Mouse (Mus musculus) lung, adult 18-20 months (tissue): ENCODE data around the gene Fgfr2.
A peak's percentile ranks its signal among the peaks of the same experiment; 100 is the strongest.

Source experiments
- DNase-seq, 2 experiments: peaks; one replicate each; pipeline ENCODE4 v3.0.0; 2022; ENCODE audit warnings: mixed read lengths in 2 of 2

Fgfr2 gene

GRCm38 (mm10) chr7:132380634-132381336, 742.4 kb downstream of the Fgfr2 start:
- no peak for DNase-seq

DNA sequence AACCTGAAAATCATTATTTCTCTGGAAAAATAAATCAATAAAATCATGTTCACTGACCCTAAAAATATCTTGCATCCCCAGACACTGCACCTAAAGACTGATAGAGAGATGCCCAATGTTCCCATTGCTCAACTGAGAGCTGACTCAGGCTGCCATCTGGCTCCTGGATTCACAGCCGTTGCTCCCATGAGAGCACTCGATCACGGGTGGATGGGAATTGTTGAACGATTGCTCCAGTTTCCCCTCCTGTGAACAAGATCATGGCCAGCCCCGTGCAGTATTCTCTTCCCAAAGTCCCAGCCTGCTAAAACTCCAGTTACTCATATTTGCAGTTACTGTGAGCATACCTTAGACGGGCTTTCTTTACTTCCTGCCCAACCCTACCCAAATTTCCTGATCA, 745.2 kb downstream of the Fgfr2 start:
- DNase-seq, result no peak

DNA sequence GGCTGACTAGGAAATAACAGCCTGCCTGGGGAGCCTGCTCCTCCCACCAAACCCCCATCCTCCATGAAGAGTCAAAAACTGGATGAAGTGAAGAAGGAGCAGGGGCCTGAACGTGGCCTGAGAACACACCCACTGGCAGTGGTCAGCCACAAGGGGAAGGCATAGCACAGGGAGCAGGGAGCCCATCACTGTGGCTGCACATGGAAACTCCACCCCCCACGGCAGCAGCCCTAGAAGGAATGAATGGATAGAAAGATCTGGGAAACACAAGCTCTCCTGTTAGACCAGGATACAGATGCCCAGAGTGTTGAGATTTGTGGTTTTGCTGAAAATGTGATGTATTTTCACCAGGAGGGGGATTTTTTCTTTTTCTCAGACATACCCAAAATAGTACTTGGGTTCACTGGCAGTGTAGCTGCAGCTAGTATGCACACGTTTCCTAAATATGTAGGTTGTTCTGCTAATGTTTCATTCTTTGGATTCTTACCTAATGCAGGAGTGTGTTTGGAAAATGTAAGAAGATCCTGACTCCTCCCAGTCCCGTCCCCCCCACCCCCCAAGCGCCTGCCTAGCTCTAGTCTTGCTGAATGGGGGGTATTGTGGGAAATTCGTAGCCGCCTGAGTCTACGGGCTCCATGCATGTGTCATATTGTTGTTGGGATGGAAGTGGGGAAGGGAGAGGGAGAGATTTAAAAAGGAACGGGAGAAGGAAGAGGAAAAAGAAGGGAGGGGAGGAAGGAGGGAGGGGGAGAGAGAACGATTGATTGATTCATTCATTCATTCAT, 749.4 kb downstream of the Fgfr2 start:
- DNase-seq, result no peak

GRCm38 (mm10) chr7:132372752-132373513, 750.2 kb downstream of the Fgfr2 start:
- no peak for DNase-seq

DNA sequence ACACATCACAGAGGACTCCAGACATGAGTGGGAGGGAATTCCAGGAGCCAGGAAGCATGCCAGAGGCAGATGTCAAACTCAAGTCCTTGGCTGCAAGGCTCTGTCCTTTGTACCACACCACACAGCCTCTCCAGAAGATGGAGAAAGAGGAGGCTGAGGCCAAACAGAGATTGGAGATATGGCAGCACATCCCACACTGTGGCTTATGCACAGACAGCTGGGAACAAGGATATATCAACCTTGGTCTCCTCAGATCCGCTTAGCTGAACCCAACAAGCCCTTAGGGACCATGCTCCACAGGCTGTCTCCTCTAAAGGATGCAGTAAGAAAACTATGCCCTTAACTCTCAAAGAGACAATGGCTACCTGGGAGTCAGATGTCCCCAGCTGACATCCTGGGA, 751.3 kb downstream of the Fgfr2 start:
- no peak for DNase-seq

- DNase-seq, result no peak
Measured at GRCm38 (mm10) chr7:132369784-132370183, 753.4 kb downstream of the Fgfr2 start.

DNA sequence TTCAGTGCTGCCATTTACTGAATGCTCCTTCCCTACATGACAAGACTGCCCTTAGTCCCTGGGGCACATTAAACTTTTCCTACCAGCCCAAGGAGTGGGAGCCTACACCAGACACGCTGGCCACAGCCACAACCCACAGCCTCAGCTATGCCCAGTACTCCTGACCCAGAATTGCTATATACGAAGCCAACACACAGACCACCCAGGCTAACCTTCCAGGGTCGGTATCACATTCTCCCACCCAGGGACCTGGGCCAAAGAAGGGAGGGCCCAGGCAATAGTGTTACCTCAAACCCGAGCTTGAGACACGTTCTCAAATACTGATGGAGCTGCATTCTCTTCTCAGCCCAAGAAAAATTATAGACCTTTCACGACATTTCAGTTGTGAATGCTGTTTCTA, 754.3 kb downstream of the Fgfr2 start:
- DNase-seq, result no peak

GRCm38 (mm10) chr7:132367344-132367743, 755.8 kb downstream of the Fgfr2 start:
- DNase-seq, result no peak

DNA sequence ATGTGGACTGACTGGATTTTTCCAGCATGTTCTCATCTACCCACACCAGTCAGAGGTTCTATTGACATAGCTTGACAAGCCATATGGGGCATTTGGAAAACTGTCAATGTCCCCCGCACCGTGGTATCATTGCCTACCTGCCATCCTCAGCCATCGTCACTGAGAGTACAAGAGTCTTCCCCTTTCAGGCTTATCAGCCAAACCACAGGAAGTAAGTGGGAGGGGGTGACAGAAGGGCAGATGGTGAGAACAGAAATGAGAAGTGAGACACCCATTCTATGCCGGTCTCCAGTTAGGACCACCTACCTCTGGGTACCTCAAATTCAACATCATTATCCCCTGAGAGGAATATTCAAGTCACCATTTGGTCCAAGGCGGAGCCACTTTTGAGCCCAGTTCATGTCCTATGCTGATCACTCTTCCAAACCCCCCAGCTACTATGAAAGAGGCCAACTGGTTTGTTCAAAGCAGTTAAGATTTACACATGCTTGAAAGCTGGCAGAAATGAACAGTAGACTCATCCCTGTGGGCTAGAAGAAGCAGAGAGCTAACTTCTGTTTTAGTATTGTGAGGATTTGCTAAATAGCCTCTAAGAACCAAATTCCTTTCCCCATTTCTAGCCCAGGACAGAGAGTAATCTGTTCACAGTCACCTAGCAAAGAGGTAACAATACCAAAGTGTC, 757.3 kb downstream of the Fgfr2 start:
- DNase-seq, result no peak

DNA sequence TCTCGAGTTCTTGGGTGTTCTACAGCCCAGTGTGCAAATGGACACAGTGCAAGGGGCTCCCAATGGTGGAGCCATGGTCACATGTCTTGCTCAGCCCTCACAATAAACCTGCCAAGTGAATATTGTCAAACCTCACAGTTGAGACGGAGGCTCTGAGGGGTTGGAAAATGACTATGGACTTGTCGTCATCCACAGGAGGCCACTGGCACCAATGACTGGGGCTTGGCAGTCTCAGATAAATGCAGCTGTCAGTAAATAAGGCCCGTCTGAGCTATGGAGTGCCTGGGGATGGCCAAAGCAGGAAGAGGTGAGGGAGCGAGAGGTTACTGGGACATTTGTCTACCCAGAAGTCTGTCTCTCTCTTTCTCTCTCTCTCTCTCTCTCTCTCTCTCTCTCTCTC, 758.0 kb downstream of the Fgfr2 start:
- DNase-seq, result no peak

GRCm38 (mm10) chr7:132364506-132364905, 758.6 kb downstream of the Fgfr2 start:
- no peak for DNase-seq

- no peak for DNase-seq
Measured at GRCm38 (mm10) chr7:132360336-132360735, 762.8 kb downstream of the Fgfr2 start.

DNA sequence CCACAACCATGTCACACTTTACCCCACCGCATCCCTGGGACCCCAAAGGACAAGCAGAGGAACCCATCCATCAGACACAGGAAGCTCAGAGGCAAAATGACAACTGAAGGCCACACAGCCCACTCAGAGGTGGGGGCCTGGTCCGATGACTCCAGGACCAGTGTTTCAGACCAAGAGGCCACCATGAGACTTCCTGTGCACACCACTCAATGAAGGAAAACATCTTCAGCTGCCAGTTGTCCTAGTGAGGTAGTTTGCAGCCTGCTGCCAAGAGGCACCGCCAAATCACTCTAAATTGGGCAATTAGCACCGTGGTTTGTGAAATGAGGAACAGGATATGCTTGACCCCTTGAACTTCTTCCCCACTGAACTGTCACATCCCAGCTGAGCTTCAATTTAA, 764.4 kb downstream of the Fgfr2 start:
- peak; percentile 29 to 41 for DNase-seq

- DNase-seq, result no peak
Measured at GRCm38 (mm10) chr7:132358250-132358649, 764.9 kb downstream of the Fgfr2 start.

DNA sequence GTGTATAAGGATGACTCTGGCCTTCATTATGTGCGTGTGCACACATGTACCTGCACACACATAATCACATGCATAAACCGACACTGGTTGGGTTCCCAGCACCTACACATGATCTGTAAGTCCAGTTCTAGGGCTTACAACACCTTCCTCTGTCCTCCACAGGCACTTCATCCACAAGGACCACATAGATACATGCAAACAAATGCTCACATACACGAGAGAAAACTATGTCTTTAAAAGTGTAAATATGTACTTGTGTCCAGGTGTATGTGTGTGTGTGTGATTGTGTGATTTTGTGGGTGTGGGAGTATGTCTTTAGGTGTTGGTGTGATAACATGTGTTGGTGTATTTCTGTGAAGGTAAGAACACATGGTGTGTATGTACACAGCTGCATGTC, 765.3 kb downstream of the Fgfr2 start:
- no peak for DNase-seq

GRCm38 (mm10) chr7:132356881-132357840, 766.0 kb downstream of the Fgfr2 start:
- no peak for DNase-seq

DNA sequence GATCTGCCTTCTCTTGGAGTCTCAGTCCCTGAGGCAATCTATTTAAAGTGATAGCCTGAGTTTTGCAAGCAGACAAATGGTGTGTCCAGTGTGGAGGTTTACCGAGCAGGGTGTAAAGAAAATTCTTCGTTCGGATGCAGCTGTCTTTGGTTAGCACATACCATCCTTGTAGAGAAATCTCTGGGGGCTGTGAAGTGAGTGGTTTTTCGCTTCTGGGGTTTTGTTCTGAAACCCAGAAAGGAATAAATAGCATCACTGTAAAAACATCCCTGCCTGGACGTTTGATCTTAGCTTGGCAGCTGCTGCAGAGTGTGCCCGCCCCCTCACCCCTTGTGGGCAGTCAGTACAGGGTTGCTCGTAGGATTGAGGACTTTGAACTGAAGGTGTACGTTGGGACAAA, 767.0 kb downstream of the Fgfr2 start:
- no peak for DNase-seq

DNA sequence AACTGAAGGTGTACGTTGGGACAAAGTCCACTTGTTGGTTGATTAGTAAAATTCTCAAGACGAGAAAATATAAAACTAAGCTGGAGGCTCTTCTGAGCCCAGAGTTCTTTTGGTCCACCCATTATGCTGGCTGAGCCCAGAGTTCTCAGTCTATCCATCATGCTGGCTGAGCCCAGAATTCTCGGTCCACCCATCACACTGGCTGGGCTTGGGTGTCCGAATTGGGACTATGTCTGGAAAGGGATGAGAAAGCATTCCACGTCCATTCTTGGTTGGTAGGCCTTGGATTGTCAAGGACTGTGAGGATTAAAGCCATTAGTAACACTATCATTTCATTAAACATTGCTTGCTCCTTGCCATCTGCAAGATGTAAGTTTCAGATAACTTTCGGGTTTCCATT, 767.4 kb downstream of the Fgfr2 start:
- no peak for DNase-seq

GRCm38 (mm10) chr7:132349075-132349572, 774.0 kb downstream of the Fgfr2 start:
- no peak for DNase-seq

DNA sequence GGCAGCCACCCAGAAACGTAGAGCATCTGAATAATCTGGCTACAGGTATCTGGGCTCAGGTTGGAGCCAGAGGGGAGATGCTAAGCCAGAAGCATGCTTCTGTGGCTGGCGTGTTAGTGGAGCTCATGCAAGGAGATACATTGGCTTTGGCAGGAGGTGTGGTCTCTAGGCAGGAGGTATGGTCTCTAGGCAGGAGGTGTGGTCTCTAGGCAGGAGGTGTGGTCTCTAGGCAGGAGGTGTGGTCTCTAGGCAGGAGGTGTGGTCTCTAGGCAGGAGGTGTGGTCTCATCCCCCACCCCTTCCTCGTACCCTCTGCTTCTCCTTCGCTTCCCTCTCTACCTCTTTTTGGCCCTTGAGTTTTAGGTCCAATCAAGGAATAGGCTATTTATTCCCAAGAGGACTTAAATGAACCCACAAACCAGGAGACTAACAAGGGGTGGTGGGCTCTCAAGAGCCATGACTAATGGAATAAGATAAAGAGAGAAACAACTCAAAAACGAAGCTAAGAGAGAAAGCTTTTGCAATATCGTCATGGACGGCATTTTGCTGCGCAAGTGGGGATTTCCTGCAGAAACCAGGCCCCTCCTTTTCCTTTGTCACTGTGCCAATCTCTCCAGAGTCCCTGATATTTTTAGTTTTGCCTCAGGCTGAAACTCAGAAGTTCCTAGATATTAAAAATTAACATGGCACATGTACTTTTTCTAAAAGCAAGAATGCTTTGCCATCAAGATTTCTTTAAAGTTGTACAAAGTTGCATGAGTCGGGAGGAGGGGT, 775.7 kb downstream of the Fgfr2 start:
- no peak for DNase-seq

GRCm38 (mm10) chr7:132345526-132346070, 777.6 kb downstream of the Fgfr2 start:
- DNase-seq, result no peak
